Mouse (Mus musculus) testis, adult 2 months (tissue): Measurements from ENCODE around the gene Slc30a4.

ENCODE experiments used
- CTCF ChIP-seq: fragments of 200-500 bp; IDR thresholded peaks from 2 replicates; pipeline ENCODE4 v1.5.1; 2012; ENCODE audit warnings: low read depth, mild to moderate bottlenecking, inconsistent platforms, low read length, moderate library complexity; ENCODE audit not compliant: control insufficient read depth, insufficient read depth, insufficient replicate concordance
- POLR2A ChIP-seq: fragments of 200-500 bp; IDR thresholded peaks from 2 replicates; pipeline ENCODE4 v1.6.1; 2012; ENCODE audit warnings: low read depth, mild to moderate bottlenecking, inconsistent platforms, low read length, moderate library complexity; ENCODE audit not compliant: control insufficient read depth

DNA sequence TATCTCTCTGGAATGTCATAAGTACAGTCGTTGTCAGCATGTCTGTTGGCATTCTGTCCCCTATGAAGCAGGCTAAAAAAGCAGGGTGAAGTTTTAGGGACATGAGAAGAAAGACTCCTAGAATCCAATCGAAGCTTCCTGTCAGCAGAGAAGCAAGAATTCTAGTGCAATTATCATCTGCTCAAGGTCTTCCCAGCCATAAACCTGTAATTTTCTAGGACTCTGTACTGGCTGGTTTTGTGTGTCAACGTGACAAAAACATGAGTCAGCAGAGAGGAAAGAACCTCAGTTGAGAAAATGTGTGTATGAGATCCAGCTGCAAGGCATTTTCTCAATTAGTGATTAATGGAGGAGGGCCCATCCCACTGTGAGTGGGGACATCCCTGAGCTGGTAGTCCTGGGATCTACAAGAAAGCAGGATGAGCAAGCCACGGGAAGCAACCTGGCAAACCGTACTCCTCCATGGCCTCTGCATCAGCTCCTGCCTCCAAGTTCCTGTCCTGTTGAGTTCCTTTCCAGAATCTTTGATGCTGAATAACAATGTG, 12.8 kb upstream of the Slc30a4 start:
- no peak for TF ChIP-seq POLR2A
- TF ChIP-seq CTCF = no peak
